Mouse (Mus musculus) C2C12 (cell line): Measurements from ENCODE around the gene Ufsp1. TPM values are rescaled to one million over a fixed set of nuclear protein-coding genes. Genes with fewer than 3 reads are reported as not detected.

Source experiments
- H3K27me3 ChIP-seq: one replicate; pipeline ENCODE4 v1.6.1; 2011; ENCODE audit not compliant: control insufficient read depth, insufficient read depth, insufficient read length
- H3K36me3 ChIP-seq: one replicate; pipeline ENCODE4 v1.6.1; 2011; ENCODE audit not compliant: control insufficient read depth, insufficient read depth
- H3K4me3 ChIP-seq: one replicate; pipeline ENCODE4 v1.5.1; 2011; ENCODE audit warnings: mild to moderate bottlenecking, control low read depth; ENCODE audit not compliant: poor library complexity, insufficient read depth, severe bottlenecking
- H3K79me2 ChIP-seq: one replicate; pipeline ENCODE4 v1.6.1; 2011; ENCODE audit not compliant: control insufficient read depth, insufficient read depth
- H3K79me3 ChIP-seq: one replicate; pipeline ENCODE4 v1.6.1; 2011; ENCODE audit warnings: low read depth, control low read depth
- H3ac ChIP-seq: one replicate; pipeline ENCODE3; 2011; ENCODE audit warnings: low read depth; ENCODE audit not compliant: control insufficient read depth, insufficient read length
- CEBPB ChIP-seq: IDR thresholded peaks from one replicate; pipeline ENCODE4 v1.6.1; 2011; ENCODE audit warnings: low read depth, mild to moderate bottlenecking, control low read depth, moderate library complexity
- CTCF ChIP-seq: IDR thresholded peaks from one replicate; pipeline ENCODE4 v1.5.1; 2011; ENCODE audit not compliant: control insufficient read depth, insufficient read depth, insufficient read length
- FOSL1 ChIP-seq: IDR thresholded peaks from one replicate; pipeline ENCODE4 v1.8.0; 2011; ENCODE audit warnings: mild to moderate bottlenecking, low read length; ENCODE audit not compliant: poor library complexity, insufficient read depth, severe bottlenecking
- MAX ChIP-seq: IDR thresholded peaks from one replicate; pipeline ENCODE4 v1.6.1; 2011; ENCODE audit warnings: mild to moderate bottlenecking, control low read depth
- MYOD1 ChIP-seq: IDR thresholded peaks from one replicate; pipeline ENCODE4 v1.6.1; 2011; ENCODE audit warnings: low read depth; ENCODE audit not compliant: control insufficient read depth, insufficient read length
- MYOG ChIP-seq: IDR thresholded peaks from one replicate; pipeline ENCODE4 v1.6.1; 2011; ENCODE audit not compliant: control insufficient read depth, insufficient read length; ENCODE audit errors: extremely low read depth
- USF1 ChIP-seq: IDR thresholded peaks from one replicate; pipeline ENCODE4 v1.6.1; 2011; ENCODE audit warnings: low read depth, mild to moderate bottlenecking, control low read depth, moderate library complexity
- polyA plus RNA-seq: library from polyadenylated mRNA; unstranded; fragments of >200 nt; fragmentation: generic; extraction: Trizol; gene quantifications from one replicate; pipeline ENCODE4 v1.2.1, GENCODE M21; 2012; ENCODE audit warnings: missing spikeins

Gene Ufsp1
- polyA plus RNA-seq, 1 experiment, result 10.6 TPM

DNA sequence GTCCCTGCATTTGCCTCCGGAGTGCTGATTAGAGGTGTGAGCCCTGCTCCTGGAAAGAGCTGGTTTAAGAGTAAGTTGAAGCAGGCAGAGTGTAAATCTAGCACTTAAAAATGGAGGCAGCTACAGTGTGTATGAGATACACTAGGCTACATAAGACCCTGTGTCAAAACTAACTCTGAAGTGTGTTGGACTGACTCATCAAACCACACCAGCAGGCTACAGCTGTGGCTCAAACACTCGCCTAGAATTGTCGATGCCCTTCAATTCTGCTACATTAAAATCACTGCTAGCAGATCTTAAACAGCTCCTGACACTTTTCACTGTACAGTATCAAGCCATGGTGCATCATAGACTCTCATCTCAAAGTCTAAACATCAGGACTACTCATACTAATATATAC is 9.7 kb downstream of the Ufsp1 start:
- Histone ChIP-seq H3K4me3 (no peak overlapping the region), H3K27me3 (no peaks in the 10 kb centered on the region), H3K36me3 (peaks cover 71% of the 10 kb centered on the region), H3ac (no peak overlapping the region), H3K79me2 (peaks cover 64% of the 10 kb centered on the region), H3K79me3 (peaks cover 48% of the 10 kb centered on the region)
- no peak for TF ChIP-seq MYOG
- TF ChIP-seq MAX, result no peak
- no peak for TF ChIP-seq CEBPB
- no peak for TF ChIP-seq CTCF
- no peak for TF ChIP-seq MYOD1
- TF ChIP-seq FOSL1, result no peak
- no peak for TF ChIP-seq USF1

DNA sequence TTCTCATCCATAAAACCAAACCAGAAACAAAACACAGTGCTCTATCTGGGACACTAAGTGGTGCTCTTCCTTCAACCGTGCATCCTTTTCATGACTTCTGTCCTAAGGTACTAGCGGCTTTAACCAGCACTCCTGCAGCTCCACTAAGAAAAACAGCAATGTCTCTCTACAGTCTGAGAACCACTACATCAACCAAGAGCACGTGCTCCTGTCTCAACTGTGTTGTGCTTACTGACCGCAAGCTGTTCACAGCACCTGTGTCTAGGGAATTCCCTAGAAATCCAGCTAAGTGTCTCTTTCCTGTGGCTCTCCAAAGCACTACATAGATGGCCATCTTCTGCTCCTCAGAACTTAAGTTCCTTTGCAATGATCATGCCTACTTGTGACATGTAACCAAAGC is 10.4 kb downstream of the Ufsp1 start:
- peaks cover 70% of the 10 kb centered on the region for H3K79me2 ChIP-seq
- no peak overlapping the region for H3ac ChIP-seq
- H3K27me3 ChIP-seq, result no peaks in the 10 kb centered on the region
- H3K36me3 ChIP-seq, result peaks cover 71% of the 10 kb centered on the region
- H3K4me3 ChIP-seq, result no peak overlapping the region
- H3K79me3 ChIP-seq, result peaks cover 48% of the 10 kb centered on the region
- TF ChIP-seq MYOG (no peak), MYOD1 (no peak), USF1 (no peak), MAX (no peak), FOSL1 (no peak), CEBPB (no peak), CTCF (no peak)

DNA sequence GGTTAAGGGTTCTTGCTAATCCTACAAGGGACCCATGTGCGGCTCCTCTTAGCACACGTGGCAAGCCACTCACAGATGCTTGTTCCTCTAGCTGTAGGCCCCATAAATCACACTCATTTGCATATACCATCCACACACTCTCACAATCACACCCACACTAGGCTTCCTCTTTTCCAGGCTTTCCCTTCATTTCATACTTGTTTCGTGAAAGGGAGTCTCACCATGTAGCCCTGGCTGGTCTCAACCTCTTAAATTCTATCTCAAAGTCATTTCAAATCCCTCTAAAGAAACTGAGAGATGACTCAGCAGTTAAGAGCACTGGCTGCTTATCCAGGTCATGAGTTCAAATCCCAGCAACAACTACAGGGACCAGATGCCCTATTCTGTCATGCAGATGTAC is 11.4 kb downstream of the Ufsp1 start:
- no peak for TF ChIP-seq MAX
- no peak for TF ChIP-seq FOSL1
- TF ChIP-seq CEBPB, result no peak
- no peak for TF ChIP-seq USF1
- TF ChIP-seq MYOD1, result no peak
- no peak for TF ChIP-seq MYOG
- no peak for TF ChIP-seq CTCF
- H3K27me3 ChIP-seq, result no peaks in the 10 kb centered on the region
- peaks cover 71% of the 10 kb centered on the region for H3K36me3 ChIP-seq
- H3K79me2 ChIP-seq, result peaks cover 78% of the 10 kb centered on the region
- H3ac ChIP-seq, result no peak overlapping the region
- peak overlapping the region; percentile 80 for H3K4me3 ChIP-seq
- H3K79me3 ChIP-seq, result peaks cover 46% of the 10 kb centered on the region

DNA sequence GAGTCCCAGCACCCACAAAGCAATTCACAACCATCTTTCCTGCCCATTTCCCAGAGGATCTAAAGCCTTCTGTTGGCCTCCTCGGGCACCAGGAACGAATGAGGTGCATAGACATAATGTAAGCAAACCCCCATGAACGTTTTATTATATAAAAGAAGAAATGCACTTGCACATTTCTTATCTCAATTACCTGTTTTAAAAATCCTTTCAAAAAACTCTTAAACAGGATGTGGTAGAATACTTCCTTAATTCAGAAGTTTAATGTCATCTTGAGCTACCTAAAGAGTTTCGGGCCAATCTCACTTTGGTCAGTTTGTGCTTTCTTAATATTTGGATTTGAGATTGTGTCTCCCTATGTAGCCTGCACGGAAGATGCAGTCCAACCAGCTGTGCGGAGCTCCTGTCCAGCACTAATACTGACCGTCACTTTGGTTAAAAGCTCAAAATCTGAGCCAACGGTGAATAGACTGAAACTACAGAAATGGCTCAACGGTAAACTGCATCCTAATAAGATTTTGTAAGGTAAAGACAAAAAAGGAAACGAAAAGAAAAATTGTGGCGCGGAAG is 12.1 kb downstream of the Ufsp1 start:
- Histone ChIP-seq H3K79me2 (peaks cover 81% of the 10 kb centered on the region), H3ac (peak overlapping the region; percentile 93), H3K36me3 (peaks cover 67% of the 10 kb centered on the region), H3K27me3 (no peaks in the 10 kb centered on the region), H3K4me3 (peak overlapping the region; percentile 80), H3K79me3 (peaks cover 49% of the 10 kb centered on the region)
- TF ChIP-seq FOSL1 (no peak), MYOG (no peak), CEBPB (no peak), MYOD1 (no peak), MAX (no peak), USF1 (no peak), CTCF (no peak)

DNA sequence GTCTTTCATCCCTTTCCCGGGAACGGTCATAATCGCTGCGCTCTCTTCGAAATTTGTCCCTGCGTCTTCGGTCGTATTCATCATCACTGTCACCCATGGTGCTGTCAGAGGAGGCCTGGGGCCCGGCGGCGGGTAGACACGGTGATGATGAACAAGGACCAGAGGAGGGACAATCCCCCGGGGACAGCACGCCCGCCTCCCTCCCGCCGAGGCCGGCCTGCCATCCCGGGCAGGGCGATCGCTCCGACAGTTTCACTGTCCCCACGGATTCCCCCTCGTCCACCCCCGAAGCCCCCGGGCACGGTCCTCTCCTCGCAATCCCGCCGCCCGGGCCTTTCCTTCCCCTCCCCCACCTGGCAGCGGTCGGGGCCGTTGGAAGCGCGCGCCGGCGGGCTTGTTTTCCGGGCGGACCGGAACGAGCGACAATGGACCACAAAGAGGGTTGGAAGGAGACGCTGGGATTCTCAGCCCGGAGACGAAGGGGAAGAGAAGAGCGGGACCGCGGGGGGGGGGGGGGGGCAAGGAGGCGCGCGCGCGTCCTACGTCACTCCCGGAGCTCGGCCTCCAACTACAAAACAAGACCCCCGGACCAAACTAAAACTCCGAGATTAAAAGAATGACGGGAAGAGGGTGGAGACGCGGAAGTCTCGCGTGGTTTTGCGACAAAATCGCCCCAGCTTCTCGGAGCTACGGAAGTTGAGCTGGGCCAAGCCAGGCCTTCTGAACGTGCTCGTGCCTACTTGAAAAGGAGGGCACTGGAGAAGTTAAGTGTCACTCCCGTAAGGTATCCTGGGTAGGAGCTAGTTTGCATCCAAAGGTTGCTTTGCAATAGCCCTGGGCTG is 12.9 kb downstream of the Ufsp1 start, which contains the start of gene Srrt:
TSS of gene Srrt (minus strand) at position 604 of the 842 bp plus-strand sequence.
- H3K36me3 ChIP-seq, result peaks cover 66% of the 10 kb centered on the region
- H3K79me2 ChIP-seq, result peaks cover 87% of the 10 kb centered on the region
- peak within 1 kb of the TSS; percentile 80 for H3K4me3 ChIP-seq
- no peaks in the 10 kb centered on the region for H3K27me3 ChIP-seq
- H3K79me3 ChIP-seq, result peaks cover 56% of the 10 kb centered on the region
- H3ac ChIP-seq, result peak within 1 kb of the TSS; percentile 93
- TF ChIP-seq CEBPB, result no peak
- TF ChIP-seq MAX, result peak; percentile 84

DNA sequence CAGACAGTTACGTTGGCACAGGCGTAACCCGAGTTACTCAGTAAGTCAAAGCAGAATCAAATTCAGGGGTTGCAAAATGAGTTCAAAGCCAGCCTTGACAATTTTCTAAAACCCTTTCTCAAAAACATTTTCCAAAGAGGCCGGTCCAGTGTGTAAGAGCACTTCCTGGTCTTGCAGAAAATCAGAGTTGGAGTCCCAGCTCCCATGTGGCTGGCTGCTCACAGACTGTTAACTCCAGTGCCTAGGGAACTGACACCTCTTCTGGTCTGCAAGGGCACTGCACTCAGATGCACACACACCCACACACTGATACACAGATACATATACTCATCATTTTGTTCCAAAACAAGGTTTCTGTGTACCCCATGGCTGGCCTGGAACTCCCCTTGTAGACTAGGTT is 13.9 kb downstream of the Ufsp1 start:
- H3K4me3 ChIP-seq, result peak overlapping the region; percentile 80
- TF ChIP-seq MYOD1 (no peak), USF1 (no peak), FOSL1 (no peak), MAX (no peak)
- no peak overlapping the region for H3ac ChIP-seq
- peaks cover 56% of the 10 kb centered on the region for H3K36me3 ChIP-seq
- H3K27me3 ChIP-seq, result no peaks in the 10 kb centered on the region
- H3K79me3 ChIP-seq, result peaks cover 57% of the 10 kb centered on the region
- H3K79me2 ChIP-seq, result peaks cover 87% of the 10 kb centered on the region
